Mouse (Mus musculus) megakaryocyte-erythroid progenitor cell, adult 5-6 weeks (primary cell): ENCODE data around the gene Rab34. TPM values are rescaled to one million over a fixed set of nuclear protein-coding genes. Genes with fewer than 3 reads are reported as not detected.

ENCODE experiments used
- ATAC-seq: replicated peaks from 2 replicates; pipeline ENCODE4 v1.8.0; 2016; ENCODE audit warnings: mild to moderate bottlenecking, inconsistent platforms; ENCODE audit not compliant: severe bottlenecking, poor library complexity, low FRiP score, low TSS enrichment
- total RNA-seq, 2 experiments: library from RNA; stranded (forward) in 1 of 2; stranded (reverse) in 1 of 2; fragments of 200-1000, 215-1000 nt in 1 of 2; fragments of >200 nt in 1 of 2; fragmentation: Nextera tagmentation in 1 of 2; gene quantifications; 2 replicates each; pipeline ENCODE4 v1.2.3; 2014 to 2017

Rab34 gene
- total RNA-seq (2014; fragmentation: Nextera tagmentation) (4.8 TPM in 1 of 2 replicates, not detected in the other), total RNA-seq (2017) (not detected in 2 replicates)

- ATAC-seq, result no peak
Observed at GRCm38 (mm10) chr11:78188331-78189233, at the start of gene Rab34. TSS of gene Rab34 (plus strand) at chr11:78188430.

- ATAC-seq, result no peak
Observed at GRCm38 (mm10) chr11:78140665-78141064, 47.6 kb upstream of the Rab34 start.

- no peak for ATAC-seq
Observed at GRCm38 (mm10) chr11:78143520-78143919, 44.7 kb upstream of the Rab34 start.

GRCm38 (mm10) chr11:78146168-78146567 is 42.1 kb upstream of the Rab34 start:
- no peak for ATAC-seq

GRCm38 (mm10) chr11:78146707-78147543 is 41.3 kb upstream of the Rab34 start:
- no peak for ATAC-seq

- ATAC-seq, result peak; percentile 55; the same call in 1 of the 2 replicates
Observed at GRCm38 (mm10) chr11:78151161-78151560, 37.1 kb upstream of the Rab34 start.

GRCm38 (mm10) chr11:78152299-78153231 is 35.7 kb upstream of the Rab34 start:
- ATAC-seq, result no peak

GRCm38 (mm10) chr11:78153778-78154177 is 34.5 kb upstream of the Rab34 start:
- no peak for ATAC-seq

- ATAC-seq, result no peak
Observed at GRCm38 (mm10) chr11:78155674-78156073, 32.6 kb upstream of the Rab34 start.

- no peak for ATAC-seq
Observed at GRCm38 (mm10) chr11:78156156-78156699, 32.0 kb upstream of the Rab34 start.

- peak; percentile 83 for ATAC-seq
Observed at GRCm38 (mm10) chr11:78159096-78159495, 29.1 kb upstream of the Rab34 start.

- ATAC-seq, result no peak
Observed at GRCm38 (mm10) chr11:78159557-78159956, 28.7 kb upstream of the Rab34 start.

GRCm38 (mm10) chr11:78160171-78160570 is 28.1 kb upstream of the Rab34 start:
- ATAC-seq, result no peak

- ATAC-seq, result no peak
Observed at GRCm38 (mm10) chr11:78160675-78161074, 27.6 kb upstream of the Rab34 start.

- ATAC-seq, result no peak
Observed at GRCm38 (mm10) chr11:78161169-78161568, 27.1 kb upstream of the Rab34 start.

GRCm38 (mm10) chr11:78161968-78162367 is 26.3 kb upstream of the Rab34 start:
- ATAC-seq, result no peak

GRCm38 (mm10) chr11:78162504-78162903 is 25.7 kb upstream of the Rab34 start:
- no peak for ATAC-seq

GRCm38 (mm10) chr11:78163045-78163444 is 25.2 kb upstream of the Rab34 start:
- no peak for ATAC-seq
